Mouse (Mus musculus): ENCODE results near the gene Dlg2.
A peak's percentile ranks its signal among the peaks of the same experiment; 100 is the strongest.

Gene Dlg2

GRCm38 (mm10) chr7:92184371-92185059 lies 1708.0 kb downstream of the Dlg2 start:
- DNase-seq (ENCODE audit: low spot score): no peak

DNA sequence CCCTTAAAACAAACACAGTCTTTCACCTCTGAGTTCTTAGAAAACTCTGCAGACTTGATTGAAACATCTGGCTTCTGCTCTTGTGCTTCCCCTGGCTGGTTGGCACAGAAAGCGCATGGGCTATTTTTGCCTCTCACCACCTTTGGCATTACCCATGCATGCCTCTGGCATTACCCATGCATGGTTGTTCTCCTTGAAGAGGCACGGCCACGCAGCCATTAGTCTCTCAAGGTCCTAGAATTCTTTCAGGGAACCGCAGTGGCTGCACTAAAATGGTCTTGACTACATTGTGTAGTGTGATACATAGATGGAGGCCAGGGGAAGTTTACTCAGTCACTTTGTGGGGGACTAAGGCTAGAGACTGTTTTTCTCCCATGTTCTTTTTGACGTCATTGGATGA lies 1709.9 kb downstream of the Dlg2 start:
- DNase-seq (ENCODE audit: low spot score): no peak

- no peak for DNase-seq (ENCODE audit: low spot score)
Measured at GRCm38 (mm10) chr7:92189149-92189548, 1712.7 kb downstream of the Dlg2 start.

DNA sequence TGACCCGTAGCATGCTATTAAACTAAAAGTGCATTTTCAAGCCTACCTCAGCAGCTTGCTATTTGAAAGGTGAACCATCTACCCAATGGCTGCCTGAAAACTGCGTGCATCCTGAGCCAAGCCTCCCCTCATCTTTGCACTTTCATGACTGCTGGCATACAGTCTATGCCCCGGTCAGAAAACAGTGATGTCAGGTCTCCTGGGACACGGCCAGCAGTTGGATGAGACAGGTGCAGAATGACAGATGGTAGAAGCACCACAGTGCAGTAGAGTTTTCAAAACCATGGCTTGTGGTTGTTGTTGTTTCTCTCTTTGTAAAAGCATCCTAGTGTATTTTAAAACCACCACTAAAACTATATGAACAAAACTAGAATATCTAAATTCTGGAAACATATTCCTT lies 1719.5 kb downstream of the Dlg2 start:
- no peak for DNase-seq (ENCODE audit: low spot score)

DNA sequence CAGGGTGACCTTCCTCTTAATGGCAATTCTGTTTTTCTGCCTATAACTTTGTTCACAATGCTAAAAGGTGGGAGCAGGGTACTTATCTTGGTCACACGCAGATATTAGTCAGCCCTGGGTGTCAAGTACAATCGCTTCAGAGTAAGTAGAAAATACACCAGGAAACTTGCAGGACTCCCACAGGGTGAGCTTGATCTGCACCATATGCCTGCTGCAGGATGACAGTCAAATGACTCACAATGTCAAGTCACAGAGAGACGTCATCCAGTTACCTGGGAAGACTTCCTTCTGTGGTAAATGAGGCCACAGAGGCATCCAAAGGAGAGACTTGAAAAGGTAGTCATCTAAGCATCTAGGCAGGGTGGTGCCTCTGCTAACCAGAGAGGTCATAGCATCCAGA lies 1721.1 kb downstream of the Dlg2 start:
- no peak for DNase-seq (ENCODE audit: low spot score)

GRCm38 (mm10) chr7:92199131-92199530 lies 1722.7 kb downstream of the Dlg2 start:
- DNase-seq (ENCODE audit: low spot score): no peak

DNA sequence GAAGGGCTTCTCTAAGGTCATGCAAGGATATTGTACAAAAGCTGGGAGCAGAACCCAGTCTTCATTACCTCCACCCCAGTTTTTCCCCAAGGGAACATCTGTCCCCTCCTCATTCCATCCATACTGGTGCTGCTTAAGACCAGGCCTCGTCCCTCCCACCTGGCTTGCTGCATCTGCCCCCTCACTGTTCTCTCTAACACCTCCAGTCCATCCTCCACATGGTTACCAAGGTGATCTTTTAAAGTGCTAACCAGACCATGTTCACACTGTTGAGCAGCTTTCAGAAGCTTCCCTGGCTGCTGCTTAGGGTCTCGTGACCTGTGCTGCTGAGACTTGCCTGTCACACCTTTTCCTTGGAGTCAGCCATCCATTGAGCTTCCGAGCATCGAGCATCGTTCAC lies 1734.2 kb downstream of the Dlg2 start:
- DNase-seq (ENCODE audit: low spot score): no peak

GRCm38 (mm10) chr7:92213751-92214150 lies 1737.3 kb downstream of the Dlg2 start:
- DNase-seq (ENCODE audit: low spot score): no peak

DNA sequence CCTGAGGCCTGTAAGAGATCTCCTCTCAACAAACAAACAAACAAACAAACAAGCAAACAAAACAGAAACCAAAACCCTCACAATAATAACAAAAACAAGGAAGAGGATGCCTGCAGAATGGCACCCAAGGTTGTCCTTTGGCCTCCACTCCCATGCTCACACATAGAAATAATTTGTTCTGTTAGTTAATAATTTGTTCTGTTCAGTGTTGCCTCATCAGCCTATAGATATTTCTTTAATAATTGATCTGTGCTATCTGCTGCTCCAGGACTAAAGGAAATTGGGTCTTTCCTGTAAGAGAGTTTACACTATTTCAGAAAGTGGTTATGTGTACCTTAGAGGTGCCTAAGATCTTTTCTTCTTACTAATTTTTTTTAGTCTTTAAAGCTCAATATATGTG lies 1741.7 kb downstream of the Dlg2 start:
- no peak for DNase-seq (ENCODE audit: low spot score)

- DNase-seq (ENCODE audit: low spot score): no peak
Measured at GRCm38 (mm10) chr7:92220619-92221018, 1744.1 kb downstream of the Dlg2 start.

GRCm38 (mm10) chr7:92234476-92235202 lies 1758.2 kb downstream of the Dlg2 start:
- DNase-seq (ENCODE audit: low spot score): peak; percentile 19

GRCm38 (mm10) chr7:92235541-92236031 lies 1759.1 kb downstream of the Dlg2 start:
- peak; percentile 56 for DNase-seq (ENCODE audit: low spot score)

GRCm38 (mm10) chr7:92240908-92241307 lies 1764.4 kb downstream of the Dlg2 start:
- no peak for DNase-seq (ENCODE audit: low spot score)

- no peak for DNase-seq (ENCODE audit: low spot score)
Measured at GRCm38 (mm10) chr7:92247594-92247993, 1771.1 kb downstream of the Dlg2 start.

- no peak for DNase-seq (ENCODE audit: low spot score)
Measured at GRCm38 (mm10) chr7:92248619-92249018, 1772.1 kb downstream of the Dlg2 start.

- DNase-seq (ENCODE audit: low spot score): no peak
Measured at GRCm38 (mm10) chr7:92258148-92258547, 1781.7 kb downstream of the Dlg2 start.

DNA sequence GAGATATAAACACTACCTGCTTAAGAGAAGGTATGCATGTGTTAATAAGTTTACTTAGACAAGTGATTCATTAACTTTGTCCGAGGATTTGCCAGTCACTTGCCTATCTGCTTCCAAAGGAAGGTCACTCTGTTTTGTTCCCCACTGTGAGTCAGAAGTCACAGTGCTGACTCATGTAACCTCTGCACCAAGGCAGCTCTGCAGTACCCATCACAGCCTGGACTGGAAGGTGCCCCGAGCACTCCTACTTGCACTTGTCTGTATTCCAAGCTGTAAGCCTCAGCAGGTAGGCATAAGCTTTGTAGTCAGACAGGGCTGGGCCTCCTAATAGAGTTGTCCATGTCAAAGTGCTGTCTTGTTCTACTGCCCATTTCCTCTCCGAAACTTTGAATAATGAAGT lies 1782.2 kb downstream of the Dlg2 start:
- DNase-seq (ENCODE audit: low spot score): no peak

DNA sequence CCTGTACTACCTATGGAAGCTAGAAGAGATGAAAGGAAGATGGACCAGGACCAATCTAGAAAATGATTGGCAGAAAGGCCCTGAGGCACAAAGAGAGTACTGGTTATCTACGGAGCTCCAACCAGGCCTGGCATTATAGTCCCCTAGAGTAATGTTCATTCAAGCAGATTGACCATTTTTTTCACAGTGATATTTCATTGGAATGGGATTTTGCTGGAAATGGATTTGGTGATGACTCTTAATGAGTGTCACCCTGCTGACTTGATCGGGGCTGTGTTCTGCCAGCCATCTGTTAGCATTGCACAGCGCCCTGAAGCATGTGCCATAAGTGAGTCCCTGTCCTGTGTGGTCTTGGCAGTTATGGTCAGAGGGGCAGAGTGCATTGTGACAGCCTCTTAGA lies 1787.9 kb downstream of the Dlg2 start:
- no peak for DNase-seq (ENCODE audit: low spot score)

- no peak for DNase-seq (ENCODE audit: low spot score)
Measured at GRCm38 (mm10) chr7:92264964-92265363, 1788.5 kb downstream of the Dlg2 start.

DNA sequence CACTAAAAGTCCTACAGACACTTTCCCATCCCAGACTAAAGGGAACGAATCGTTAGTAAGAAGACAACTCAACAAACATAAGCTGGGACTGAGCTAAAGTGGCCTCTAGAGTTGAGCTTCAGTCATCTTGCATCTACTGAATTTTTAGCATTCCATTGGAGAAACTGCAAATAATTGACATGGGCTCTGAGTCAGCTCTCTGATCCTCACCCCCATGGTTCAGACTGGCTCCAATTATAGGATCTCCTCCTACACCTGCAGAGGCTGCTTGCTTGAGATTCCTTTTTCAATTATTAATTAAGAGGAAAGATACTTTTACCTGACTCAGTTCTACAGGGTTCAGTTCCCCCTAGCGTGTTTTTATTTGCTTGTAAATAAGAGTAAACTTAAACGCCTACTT lies 1798.9 kb downstream of the Dlg2 start:
- DNase-seq (ENCODE audit: low spot score): no peak

DNA sequence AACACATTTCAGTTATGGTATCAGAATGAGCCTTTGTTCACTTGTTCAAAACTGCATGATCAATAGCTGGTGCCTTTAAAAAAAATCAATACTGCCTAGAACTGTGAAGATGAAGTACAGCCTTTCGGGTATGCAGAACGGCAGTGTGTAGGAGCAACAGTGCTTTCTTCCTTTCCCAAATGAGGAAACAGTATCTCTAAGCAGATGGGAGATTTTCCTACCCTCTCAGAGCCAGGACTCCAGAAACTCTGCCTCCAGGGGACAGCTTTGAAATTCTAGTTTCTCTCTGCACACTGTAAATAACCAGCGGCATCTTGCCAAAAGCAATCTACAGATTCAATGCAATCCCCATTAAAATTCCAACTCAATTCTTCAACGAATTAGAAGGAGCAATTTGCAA lies 1801.2 kb downstream of the Dlg2 start:
- no peak for DNase-seq (ENCODE audit: low spot score)

GRCm38 (mm10) chr7:92280925-92281324 lies 1804.5 kb downstream of the Dlg2 start:
- peak; percentile 57 for DNase-seq (ENCODE audit: low spot score)

DNA sequence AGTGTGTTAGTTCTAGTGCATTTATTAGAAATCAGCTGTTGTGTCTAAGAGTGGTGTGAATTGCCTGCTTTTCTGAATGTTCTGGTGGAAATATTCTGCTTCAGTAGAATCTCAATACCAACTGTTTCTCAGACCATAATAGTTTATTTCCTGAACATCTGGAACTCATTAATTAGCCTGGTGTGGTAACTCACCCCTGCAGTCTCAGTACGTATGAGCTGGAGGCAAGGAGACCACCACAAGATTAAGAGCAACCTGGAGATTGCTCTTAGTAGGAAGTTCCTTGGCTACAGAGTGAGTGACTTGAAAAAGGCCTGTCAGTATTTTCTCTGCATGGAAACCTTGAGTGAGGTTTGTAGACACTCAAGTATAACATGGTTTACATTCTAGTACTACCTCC lies 1810.6 kb downstream of the Dlg2 start:
- peak; percentile 43 for DNase-seq (ENCODE audit: low spot score)

- no peak for DNase-seq (ENCODE audit: low spot score)
Measured at GRCm38 (mm10) chr7:92288814-92289213, 1812.3 kb downstream of the Dlg2 start.

All from embryo, embryonic 10.5 days (tissue).